Mouse (Mus musculus): ENCODE measurements at regions not wholly inside any gene's neighbourhood (a gene's known extent, or its start where the extent isn't known, plus 50 kb on each side); places are given as distances from the start of the nearest gene placed in this dataset.

- Histone ChIP-seq H3K27me3 (ENCODE audit: control insufficient read depth, insufficient read depth, low read length) (no peaks in the 10 kb centered on the region), H3K4me1 (ENCODE audit: control insufficient read depth, insufficient read depth, low read length) (no peaks in the 10 kb centered on the region), H3K4me2 (ENCODE audit: low read depth, low read length) (no peak overlapping the region), H3K4me3 (ENCODE audit: low read depth, low read length) (no peak overlapping the region), H3K36me3 (ENCODE audit: control insufficient read depth, insufficient read depth, low read length) (no peaks in the 10 kb centered on the region), H3K9me3 (ENCODE audit: control insufficient read depth, low read length) (no peaks in the 10 kb centered on the region), H3K9ac (replicated peaks; ENCODE audit: low read depth, low read length) (no peak overlapping the region), H3K27ac (ENCODE audit: low read depth, low read length) (no peak overlapping the region)
- WGBS: 88% methylated on average over 6 of the region's 6 CpGs
- ATAC-seq (ENCODE audit: low read depth): no peak
These were observed 518.8 kb upstream of the Adgrl2 start for GRCm38 (mm10) chr3:149509178-149509577.

- WGBS: 95% methylated on average over 10 of the region's 10 CpGs
- ATAC-seq (ENCODE audit: low read depth): no peak
- H3K4me1 ChIP-seq (ENCODE audit: control insufficient read depth, insufficient read depth, low read length): no peaks in the 10 kb centered on the region
- no peaks in the 10 kb centered on the region for H3K36me3 ChIP-seq (ENCODE audit: control insufficient read depth, insufficient read depth, low read length)
- H3K9ac ChIP-seq (replicated peaks; ENCODE audit: low read depth, low read length): no peak overlapping the region
- no peak overlapping the region for H3K4me2 ChIP-seq (ENCODE audit: low read depth, low read length)
- no peaks in the 10 kb centered on the region for H3K27me3 ChIP-seq (ENCODE audit: control insufficient read depth, insufficient read depth, low read length)
- no peaks in the 10 kb centered on the region for H3K9me3 ChIP-seq (ENCODE audit: control insufficient read depth, low read length)
- no peak overlapping the region for H3K27ac ChIP-seq (ENCODE audit: low read depth, low read length)
- H3K4me3 ChIP-seq (ENCODE audit: low read depth, low read length): no peak overlapping the region
These were observed 518.3 kb upstream of the Adgrl2 start for GRCm38 (mm10) chr3:149508671-149509070.

DNA sequence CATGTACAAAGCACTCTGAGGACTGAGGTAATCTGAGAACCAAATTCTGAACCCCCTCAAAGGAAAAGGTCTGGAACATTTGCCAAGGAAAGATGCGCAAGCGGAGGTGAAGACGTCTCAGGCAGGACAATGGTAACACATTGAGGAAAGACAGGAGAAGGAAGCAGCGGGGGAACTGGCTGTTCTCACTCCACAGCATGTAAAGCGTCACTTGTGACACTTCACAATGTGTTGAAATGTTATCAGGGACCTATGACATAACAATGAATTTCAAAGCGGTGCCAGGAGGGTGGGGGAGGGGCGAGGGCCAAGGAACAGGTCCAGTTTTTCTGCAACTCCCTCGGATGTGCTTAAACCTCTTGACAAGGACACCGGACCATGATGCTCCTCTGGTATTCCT is 515.3 kb upstream of the Adgrl2 start:
- Histone ChIP-seq H3K27ac (ENCODE audit: low read depth, low read length) (no peak overlapping the region), H3K36me3 (ENCODE audit: control insufficient read depth, insufficient read depth, low read length) (no peaks in the 10 kb centered on the region), H3K9ac (replicated peaks; ENCODE audit: low read depth, low read length) (no peak overlapping the region), H3K9me3 (ENCODE audit: control insufficient read depth, low read length) (no peaks in the 10 kb centered on the region), H3K4me2 (ENCODE audit: low read depth, low read length) (no peak overlapping the region), H3K4me3 (ENCODE audit: low read depth, low read length) (no peak overlapping the region), H3K4me1 (ENCODE audit: control insufficient read depth, insufficient read depth, low read length) (no peaks in the 10 kb centered on the region), H3K27me3 (ENCODE audit: control insufficient read depth, insufficient read depth, low read length) (no peaks in the 10 kb centered on the region)
- WGBS: 86% methylated on average over 9 of the region's 9 CpGs
- ATAC-seq (ENCODE audit: low read depth): no peak

GRCm38 (mm10) chr3:149503992-149504391 is 513.6 kb upstream of the Adgrl2 start:
- no peaks in the 10 kb centered on the region for H3K27me3 ChIP-seq (ENCODE audit: control insufficient read depth, insufficient read depth, low read length)
- no peaks in the 10 kb centered on the region for H3K4me1 ChIP-seq (ENCODE audit: control insufficient read depth, insufficient read depth, low read length)
- H3K9me3 ChIP-seq (ENCODE audit: control insufficient read depth, low read length): no peaks in the 10 kb centered on the region
- H3K4me2 ChIP-seq (ENCODE audit: low read depth, low read length): no peak overlapping the region
- H3K4me3 ChIP-seq (ENCODE audit: low read depth, low read length): no peak overlapping the region
- no peak for ATAC-seq (ENCODE audit: low read depth)
- no peak overlapping the region for H3K27ac ChIP-seq (ENCODE audit: low read depth, low read length)
- 90% methylated on average over 2 of the region's 2 CpGs for WGBS
- H3K9ac ChIP-seq (replicated peaks; ENCODE audit: low read depth, low read length): no peak overlapping the region
- H3K36me3 ChIP-seq (ENCODE audit: control insufficient read depth, insufficient read depth, low read length): no peaks in the 10 kb centered on the region

DNA sequence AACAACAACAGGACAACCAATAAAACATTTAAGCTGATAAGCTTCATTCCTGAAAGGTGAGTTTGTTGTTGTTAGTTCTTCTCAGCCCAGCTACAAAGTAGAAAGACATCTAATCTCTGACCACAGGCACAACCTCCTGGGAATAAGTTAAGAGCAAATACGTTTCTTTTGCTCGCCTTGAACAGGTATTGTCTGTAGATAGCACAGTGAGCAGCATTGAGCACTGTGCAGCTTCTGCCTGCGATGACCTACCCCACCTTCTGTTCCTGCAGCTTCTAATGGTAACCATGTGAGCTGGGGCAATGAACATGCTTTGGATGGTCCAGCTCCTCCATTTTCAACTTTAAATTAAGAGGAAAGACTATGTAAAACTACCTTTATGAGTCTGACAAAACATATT is 509.8 kb upstream of the Adgrl2 start:
- Histone ChIP-seq H3K4me2 (ENCODE audit: low read depth, low read length) (no peak overlapping the region), H3K9ac (replicated peaks; ENCODE audit: low read depth, low read length) (no peak overlapping the region), H3K9me3 (ENCODE audit: control insufficient read depth, low read length) (no peaks in the 10 kb centered on the region), H3K27me3 (ENCODE audit: control insufficient read depth, insufficient read depth, low read length) (no peaks in the 10 kb centered on the region), H3K36me3 (ENCODE audit: control insufficient read depth, insufficient read depth, low read length) (no peaks in the 10 kb centered on the region), H3K4me1 (ENCODE audit: control insufficient read depth, insufficient read depth, low read length) (no peaks in the 10 kb centered on the region), H3K4me3 (ENCODE audit: low read depth, low read length) (no peak overlapping the region), H3K27ac (ENCODE audit: low read depth, low read length) (no peak overlapping the region)
- 97% methylated on average over 3 of the region's 3 CpGs for WGBS
- no peak for ATAC-seq (ENCODE audit: low read depth)

DNA sequence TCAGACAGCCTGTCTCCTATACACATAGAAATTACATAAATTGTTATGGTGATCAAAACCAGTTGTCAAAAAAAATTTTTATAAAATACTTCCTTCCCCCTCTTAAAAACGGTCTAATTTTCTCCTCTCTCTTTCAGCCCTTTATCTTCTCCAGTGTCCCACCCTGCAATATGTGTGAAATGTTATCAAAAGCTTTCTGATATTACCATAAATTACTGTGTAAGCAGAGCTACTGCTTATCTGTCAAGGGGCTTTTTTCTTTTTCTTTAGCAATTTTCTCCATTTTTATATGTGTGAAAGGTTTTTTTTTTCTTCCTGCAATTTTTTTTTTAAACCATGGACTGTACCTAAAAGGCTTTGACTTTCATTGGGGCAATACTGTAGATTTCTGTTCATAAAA is 508.4 kb upstream of the Adgrl2 start:
- Histone ChIP-seq H3K27ac (ENCODE audit: low read depth, low read length) (no peak overlapping the region), H3K9ac (replicated peaks; ENCODE audit: low read depth, low read length) (no peak overlapping the region), H3K27me3 (ENCODE audit: control insufficient read depth, insufficient read depth, low read length) (no peaks in the 10 kb centered on the region), H3K9me3 (ENCODE audit: control insufficient read depth, low read length) (no peaks in the 10 kb centered on the region), H3K4me2 (ENCODE audit: low read depth, low read length) (no peak overlapping the region), H3K4me3 (ENCODE audit: low read depth, low read length) (no peak overlapping the region), H3K36me3 (ENCODE audit: control insufficient read depth, insufficient read depth, low read length) (no peaks in the 10 kb centered on the region), H3K4me1 (ENCODE audit: control insufficient read depth, insufficient read depth, low read length) (no peaks in the 10 kb centered on the region)
- no peak for ATAC-seq (ENCODE audit: low read depth)
- 76% methylated on average over 1 of the region's 1 CpGs for WGBS

DNA sequence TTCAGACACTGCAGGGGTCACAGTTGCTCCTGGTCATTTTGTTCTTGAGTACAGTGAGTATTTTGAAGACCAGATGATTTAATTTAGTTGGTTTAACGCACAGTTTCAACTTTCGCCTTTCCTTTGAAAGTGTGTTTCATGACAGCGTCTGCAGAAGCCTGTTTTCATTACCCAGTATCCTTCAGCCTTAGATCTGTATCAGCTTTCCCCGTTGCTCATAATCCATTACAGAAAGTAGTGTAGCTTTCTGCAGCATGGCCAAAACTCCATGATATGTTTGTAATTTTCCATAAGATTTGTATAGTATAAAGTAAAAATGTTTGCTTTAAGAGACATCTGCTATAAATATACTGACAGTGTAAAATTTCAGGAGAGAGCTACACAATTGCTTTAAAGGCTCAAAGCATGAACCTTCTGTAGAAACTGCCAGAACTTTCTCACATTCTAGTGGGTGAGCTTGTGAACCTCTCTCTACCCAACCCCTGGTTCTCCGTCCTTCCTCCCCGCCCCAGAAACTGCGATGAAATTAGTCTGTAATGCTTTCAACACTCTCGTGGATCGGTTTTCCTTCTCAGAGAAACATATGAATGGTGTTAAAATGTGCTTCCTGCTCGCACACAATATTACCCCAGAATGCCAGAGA is 506.6 kb upstream of the Adgrl2 start:
- H3K9ac ChIP-seq (replicated peaks; ENCODE audit: low read depth, low read length): no peak overlapping the region
- H3K4me1 ChIP-seq (ENCODE audit: control insufficient read depth, insufficient read depth, low read length): no peaks in the 10 kb centered on the region
- no peaks in the 10 kb centered on the region for H3K36me3 ChIP-seq (ENCODE audit: control insufficient read depth, insufficient read depth, low read length)
- H3K27me3 ChIP-seq (ENCODE audit: control insufficient read depth, insufficient read depth, low read length): no peaks in the 10 kb centered on the region
- 85% methylated on average over 10 of the region's 10 CpGs for WGBS
- ATAC-seq (ENCODE audit: low read depth): no peak
- H3K9me3 ChIP-seq (ENCODE audit: control insufficient read depth, low read length): no peaks in the 10 kb centered on the region
- no peak overlapping the region for H3K4me2 ChIP-seq (ENCODE audit: low read depth, low read length)
- no peak overlapping the region for H3K27ac ChIP-seq (ENCODE audit: low read depth, low read length)
- H3K4me3 ChIP-seq (ENCODE audit: low read depth, low read length): no peak overlapping the region

DNA sequence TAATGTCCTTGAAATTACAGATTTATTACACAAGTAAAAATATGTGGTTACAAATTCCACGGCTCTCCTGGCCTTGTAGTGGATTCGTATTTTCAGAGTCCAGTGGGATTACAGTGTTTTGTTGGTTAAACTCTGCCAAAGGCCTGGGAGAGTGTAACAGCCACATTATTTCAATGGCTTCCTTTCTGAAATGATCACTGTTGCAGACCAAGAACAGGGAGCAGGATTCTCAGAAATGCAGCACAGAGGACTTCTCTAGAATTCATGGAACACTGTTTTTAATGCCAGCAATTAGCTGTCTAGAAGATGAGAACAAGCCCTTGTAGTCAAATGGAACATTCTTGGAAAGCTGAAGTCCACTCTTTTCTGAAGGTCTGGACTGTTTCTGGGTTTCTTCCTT is 505.8 kb upstream of the Adgrl2 start:
- WGBS: 73% methylated on average over 2 of the region's 2 CpGs
- no peaks in the 10 kb centered on the region for H3K27me3 ChIP-seq (ENCODE audit: control insufficient read depth, insufficient read depth, low read length)
- H3K4me2 ChIP-seq (ENCODE audit: low read depth, low read length): no peak overlapping the region
- no peak for ATAC-seq (ENCODE audit: low read depth)
- no peak overlapping the region for H3K4me3 ChIP-seq (ENCODE audit: low read depth, low read length)
- no peak overlapping the region for H3K27ac ChIP-seq (ENCODE audit: low read depth, low read length)
- H3K9me3 ChIP-seq (ENCODE audit: control insufficient read depth, low read length): no peaks in the 10 kb centered on the region
- no peaks in the 10 kb centered on the region for H3K36me3 ChIP-seq (ENCODE audit: control insufficient read depth, insufficient read depth, low read length)
- H3K9ac ChIP-seq (replicated peaks; ENCODE audit: low read depth, low read length): no peak overlapping the region
- H3K4me1 ChIP-seq (ENCODE audit: control insufficient read depth, insufficient read depth, low read length): no peaks in the 10 kb centered on the region

DNA sequence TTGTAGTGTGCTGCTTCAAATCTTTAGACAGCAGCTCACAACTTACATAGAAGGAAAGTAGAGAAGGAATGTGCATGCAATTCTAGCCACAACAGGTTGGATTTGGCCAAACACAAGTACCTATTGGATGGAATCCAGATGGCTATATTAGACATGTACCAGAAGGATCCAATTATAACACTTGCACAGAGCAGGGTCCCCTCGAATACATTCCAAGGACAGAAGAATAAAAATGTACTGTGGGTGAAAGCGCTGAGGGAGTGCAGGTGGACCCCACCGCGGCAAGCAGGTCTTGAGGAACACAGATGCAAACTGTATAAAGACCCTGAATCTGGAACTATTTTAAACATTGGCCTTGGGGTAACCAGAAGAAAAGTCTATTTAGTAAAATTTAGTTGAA is 497.8 kb upstream of the Adgrl2 start:
- no peaks in the 10 kb centered on the region for H3K9me3 ChIP-seq (ENCODE audit: control insufficient read depth, low read length)
- no peaks in the 10 kb centered on the region for H3K27me3 ChIP-seq (ENCODE audit: control insufficient read depth, insufficient read depth, low read length)
- no peaks in the 10 kb centered on the region for H3K36me3 ChIP-seq (ENCODE audit: control insufficient read depth, insufficient read depth, low read length)
- H3K27ac ChIP-seq (ENCODE audit: low read depth, low read length): no peak overlapping the region
- H3K4me2 ChIP-seq (ENCODE audit: low read depth, low read length): no peak overlapping the region
- no peaks in the 10 kb centered on the region for H3K4me1 ChIP-seq (ENCODE audit: control insufficient read depth, insufficient read depth, low read length)
- WGBS: 90% methylated on average over 4 of the region's 4 CpGs
- no peak overlapping the region for H3K9ac ChIP-seq (replicated peaks; ENCODE audit: low read depth, low read length)
- no peak for ATAC-seq (ENCODE audit: low read depth)
- no peak overlapping the region for H3K4me3 ChIP-seq (ENCODE audit: low read depth, low read length)
